Mouse (Mus musculus) layer of hippocampus, postnatal 25 days (tissue): ENCODE measurements around the gene Msrb2. TPM values are rescaled to one million over a fixed set of nuclear protein-coding genes. Genes with fewer than 3 reads are reported as not detected.
A peak's percentile ranks its signal among the peaks of the same experiment; 100 is the strongest.

Experiments
- DNase-seq, 2 experiments: peaks; one replicate each; pipeline ENCODE4 v3.0.0; 2022; ENCODE audit warnings: mixed read lengths in 2 of 2, low spot score in 1 of 2; ENCODE audit errors: extremely low spot score in 1 of 2
- total RNA-seq, 2 experiments: library from RNA; stranded (reverse); gene quantifications; 2 replicates each; pipeline ENCODE4 v1.2.3; 2021

Msrb2 gene
- 10 to 100 TPM; 23.5 to 29.4 TPM for total RNA-seq

- DNase-seq = peak; percentile 73
These were observed at the start of gene Msrb2 for GRCm38 (mm10) chr2:19371390-19372158. Gene Msrb2 (plus strand): TSS chr2:19371440.

DNA sequence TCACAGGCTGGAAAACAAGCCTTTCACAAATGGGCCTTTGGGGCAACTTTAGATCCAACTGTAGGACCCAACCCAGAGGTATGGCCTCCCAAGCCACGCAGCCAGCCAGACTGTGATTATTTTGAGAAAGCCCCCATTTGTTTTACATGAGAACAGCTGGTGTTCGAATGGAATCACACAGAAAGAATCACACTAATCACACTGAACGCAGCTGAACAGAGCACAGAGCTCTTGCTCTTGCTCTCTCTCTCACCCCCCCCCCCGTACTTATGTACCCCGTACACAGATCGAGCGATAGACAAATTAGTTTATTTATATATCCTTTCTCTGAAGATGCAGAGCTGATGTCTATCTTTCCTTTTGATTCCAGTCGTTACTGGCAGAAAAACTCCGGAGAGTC lies 48.8 kb upstream of the Msrb2 start:
- DNase-seq = no peak

DNA sequence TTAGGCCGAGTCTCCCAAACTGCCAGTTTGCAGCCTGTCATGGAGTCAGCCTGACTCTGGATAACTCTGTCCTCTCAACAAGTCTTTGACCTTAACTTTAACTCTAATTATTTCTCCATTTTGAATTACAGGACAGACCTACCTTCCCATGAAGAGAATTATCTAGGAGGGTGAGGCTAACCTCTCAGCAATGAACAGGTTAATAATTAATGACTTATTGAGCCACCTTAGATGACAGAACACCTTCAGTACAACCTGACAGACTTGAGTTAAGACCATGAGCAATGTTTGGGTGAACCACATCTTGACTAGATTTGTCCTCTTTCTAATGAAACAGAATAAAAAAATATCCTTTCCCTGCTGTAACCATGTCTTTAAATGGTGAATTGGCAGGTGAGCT lies 44.9 kb upstream of the Msrb2 start:
- DNase-seq = no peak

- DNase-seq = no peak
These were observed 43.4 kb upstream of the Msrb2 start for GRCm38 (mm10) chr2:19327811-19328210.

GRCm38 (mm10) chr2:19343901-19344635 lies 27.2 kb upstream of the Msrb2 start:
- DNase-seq = peak in 1 of 2 experiments; percentile 20

GRCm38 (mm10) chr2:19344636-19345413 lies 26.4 kb upstream of the Msrb2 start:
- peak; percentile 72 to 95 for DNase-seq

- DNase-seq = no peak
These were observed 25.8 kb upstream of the Msrb2 start for GRCm38 (mm10) chr2:19345414-19345964.

DNA sequence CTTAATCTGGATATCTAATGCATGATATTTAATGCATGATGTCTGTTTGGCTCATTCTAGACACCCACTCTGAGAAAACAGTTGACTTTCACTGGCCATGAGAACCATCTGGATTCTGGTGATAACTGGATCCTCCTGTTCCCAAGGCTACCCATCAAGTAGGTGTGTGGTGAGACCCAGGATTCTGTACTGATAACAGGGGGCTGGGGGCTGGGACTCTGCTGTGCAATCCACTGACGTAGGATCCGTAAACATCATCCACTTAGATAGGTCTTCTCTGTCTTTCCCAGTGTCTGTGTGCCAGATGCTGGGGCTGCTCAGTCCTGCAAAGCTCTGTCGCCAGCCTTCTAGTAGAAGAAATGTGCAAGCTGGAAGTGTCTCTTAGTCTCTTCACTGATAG lies 22.8 kb upstream of the Msrb2 start:
- DNase-seq = no peak

- DNase-seq = no peak
These were observed 21.1 kb upstream of the Msrb2 start for GRCm38 (mm10) chr2:19350167-19350566.

DNA sequence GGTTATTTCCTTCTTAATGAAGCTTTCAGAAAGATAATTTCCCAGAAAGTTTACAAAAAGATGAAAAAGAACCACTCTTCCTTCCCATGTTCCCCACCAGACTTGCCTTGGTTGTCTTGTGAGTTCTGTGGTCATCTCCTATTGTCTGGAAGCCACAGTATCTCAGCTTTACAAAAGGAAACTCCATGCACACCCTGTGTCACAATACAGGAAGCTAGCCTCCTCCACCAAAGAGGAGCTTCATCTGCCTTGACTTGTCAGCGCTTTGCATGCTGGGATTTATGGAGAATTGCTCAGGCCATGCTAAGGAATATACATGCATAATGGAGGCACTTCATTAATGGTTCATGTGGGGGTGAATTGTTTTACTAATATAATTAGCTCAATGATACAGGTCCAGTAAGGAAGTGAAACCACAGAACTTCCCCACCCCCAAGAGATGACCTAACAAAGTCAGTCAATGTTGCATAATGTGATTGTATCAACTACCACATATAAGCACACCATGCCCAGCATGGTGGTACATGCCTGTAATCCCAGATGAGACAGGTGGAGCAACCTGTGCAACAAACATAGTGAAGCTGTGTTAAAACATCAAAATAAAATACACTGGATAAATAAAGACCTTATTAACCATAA lies 19.5 kb upstream of the Msrb2 start:
- no peak for DNase-seq

DNA sequence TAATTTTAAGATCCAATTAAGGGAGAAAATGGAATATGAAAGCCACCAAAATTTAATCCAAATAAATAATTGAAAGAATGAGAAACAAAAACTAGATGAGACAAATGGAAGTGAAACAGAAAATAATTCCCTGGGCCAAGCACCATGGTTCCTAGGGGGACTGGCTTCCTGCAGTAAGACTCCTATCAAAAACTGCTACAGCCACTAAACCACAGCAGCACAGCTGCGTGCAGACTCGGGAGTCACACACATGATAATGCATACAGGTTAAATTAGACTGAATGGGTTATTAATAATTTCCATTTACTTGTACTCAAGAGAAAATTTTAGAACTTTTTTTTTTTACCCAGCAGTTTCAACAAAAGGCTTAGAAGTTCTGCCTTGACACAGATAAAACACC lies 18.1 kb upstream of the Msrb2 start:
- no peak for DNase-seq

- no peak for DNase-seq
These were observed 8.4 kb upstream of the Msrb2 start for GRCm38 (mm10) chr2:19362880-19363279.

GRCm38 (mm10) chr2:19366426-19366825 lies 4.8 kb upstream of the Msrb2 start:
- DNase-seq = no peak

- no peak for DNase-seq
These were observed 4.1 kb upstream of the Msrb2 start for GRCm38 (mm10) chr2:19367114-19367513.

DNA sequence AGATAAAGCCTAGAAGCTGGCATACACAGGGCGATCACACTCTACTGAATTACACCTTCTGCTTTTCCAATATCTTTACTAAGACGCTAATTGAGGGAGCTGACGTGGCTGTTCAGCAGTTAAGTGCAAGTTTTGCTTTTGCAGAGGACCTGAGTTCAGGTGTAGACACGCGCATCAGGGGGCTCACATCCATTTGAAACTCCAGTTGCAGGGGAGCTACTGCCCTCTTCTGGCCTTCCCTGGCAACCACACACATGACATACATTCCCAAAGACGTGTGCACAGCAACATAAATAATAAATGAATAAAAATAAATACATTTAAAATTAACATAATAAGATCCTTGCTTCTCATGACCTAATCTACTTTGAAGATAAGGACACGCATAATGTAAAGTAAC lies 2.5 kb downstream of the Msrb2 start:
- no peak for DNase-seq

DNA sequence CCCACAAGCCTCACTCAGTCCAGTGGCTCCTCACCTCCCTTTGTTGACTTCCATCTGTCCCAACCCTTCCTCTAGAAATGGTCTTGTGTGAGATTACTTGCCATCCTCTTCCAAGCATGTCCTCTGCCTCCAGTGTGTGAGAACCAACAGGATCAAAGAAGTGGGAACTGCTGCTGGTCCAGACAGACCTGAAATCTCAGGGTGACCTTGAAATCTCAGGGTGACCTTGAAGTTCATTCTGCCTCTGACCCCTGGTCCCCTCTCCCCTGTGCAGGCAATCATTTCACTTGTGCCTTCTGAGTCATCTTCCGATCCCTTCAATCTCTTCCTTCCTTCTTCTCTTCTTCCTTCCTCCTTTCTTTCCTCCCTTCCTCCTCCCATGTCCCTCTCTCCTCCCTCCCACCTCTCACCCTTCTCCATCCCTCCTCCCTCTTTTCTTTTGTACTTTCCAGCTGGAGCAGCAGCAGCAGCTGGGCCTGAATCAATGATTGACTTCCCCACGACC lies 9.3 kb downstream of the Msrb2 start:
- DNase-seq = no peak

- no peak for DNase-seq
These were observed 9.7 kb downstream of the Msrb2 start for GRCm38 (mm10) chr2:19380986-19381385.

DNA sequence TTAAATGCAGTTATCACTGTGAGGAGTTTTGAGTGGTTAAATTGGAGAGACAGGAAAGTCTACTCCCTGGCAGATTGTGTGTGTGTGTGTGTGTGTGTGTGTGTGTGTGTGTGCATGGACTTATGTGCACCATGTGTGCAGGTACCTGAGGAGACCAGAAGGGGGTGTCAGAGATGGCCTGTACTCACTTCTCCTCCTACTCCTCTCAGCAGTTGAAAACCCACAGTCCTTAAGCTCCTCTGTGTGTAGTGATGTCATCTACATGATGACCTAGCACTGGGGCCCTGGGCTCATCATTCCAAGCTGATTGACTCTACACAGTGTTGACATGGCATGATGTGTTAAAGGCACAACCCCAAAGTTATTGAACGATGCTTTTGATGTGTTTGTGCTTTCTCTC lies 11.0 kb downstream of the Msrb2 start:
- DNase-seq = no peak

DNA sequence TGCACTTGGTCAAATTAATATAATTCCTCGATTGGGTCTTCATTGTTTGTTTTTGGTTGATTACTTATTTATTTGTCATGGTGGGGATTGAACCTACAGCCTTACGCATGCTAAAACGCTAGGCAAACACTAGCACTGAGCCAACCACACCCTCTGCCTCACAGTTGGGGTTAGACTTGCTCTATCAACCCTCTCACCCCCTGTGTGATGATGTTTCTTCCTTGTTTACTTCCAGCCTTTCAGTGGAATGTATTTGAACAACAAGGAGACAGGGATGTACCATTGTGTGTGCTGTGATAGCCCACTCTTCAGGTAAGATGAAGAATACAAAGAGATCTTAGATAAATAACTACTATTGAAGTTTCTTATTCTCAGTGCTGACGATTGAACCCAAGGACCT lies 11.8 kb downstream of the Msrb2 start:
- DNase-seq = no peak

- DNase-seq = no peak
These were observed 14.5 kb downstream of the Msrb2 start for GRCm38 (mm10) chr2:19385772-19386171.
